Mouse (Mus musculus) kidney, embryonic 14.5 days (tissue): Measurements from ENCODE around the gene 1700102P08Rik. TPM values are rescaled to one million over a fixed set of nuclear protein-coding genes. Genes with fewer than 3 reads are reported as not detected.

ENCODE experiments used
- ATAC-seq: fragments of 200-750 bp; cut with Nextera tagmentation; 2 replicates; pipeline ENCODE4 v1.8.0; 2017; ENCODE audit warnings: moderate number of reproducible peaks, mild to moderate bottlenecking, moderate TSS enrichment, moderate library complexity; ENCODE audit not compliant: low FRiP score, low TSS enrichment
- H3K27ac ChIP-seq: fragments of 300-500 bp; sonication (generic); 2 replicates; pipeline ENCODE4 v1.5.1; 2014; ENCODE audit warnings: low read depth, mild to moderate bottlenecking, low read length, moderate library complexity, mixed read lengths
- H3K27me3 ChIP-seq: fragments of 300-500 bp; sonication (generic); 2 replicates; pipeline ENCODE4 v1.6.1; 2014; ENCODE audit warnings: mild to moderate bottlenecking, low read length; ENCODE audit not compliant: control insufficient read depth, insufficient read depth
- H3K36me3 ChIP-seq: fragments of 300-500 bp; sonication (generic); 2 replicates; pipeline ENCODE4 v1.6.1; 2014; ENCODE audit warnings: low read length, mixed read lengths; ENCODE audit not compliant: control insufficient read depth, insufficient read depth
- H3K4me1 ChIP-seq: fragments of 300-500 bp; sonication (generic); 2 replicates; pipeline ENCODE4 v1.6.1; 2014; ENCODE audit warnings: low read length, mixed read lengths; ENCODE audit not compliant: control insufficient read depth, insufficient read depth
- H3K4me2 ChIP-seq: fragments of 300-500 bp; sonication (generic); replicated peaks from 2 replicates; pipeline ENCODE4 v1.6.1; 2014; ENCODE audit warnings: low read depth, mild to moderate bottlenecking, low read length
- H3K4me3 ChIP-seq: fragments of 300-500 bp; sonication (generic); 2 replicates; pipeline ENCODE4 v1.5.1; 2014; ENCODE audit warnings: mild to moderate bottlenecking, low read length
- H3K9ac ChIP-seq: fragments of 300-500 bp; sonication (generic); 2 replicates; pipeline ENCODE4 v1.6.1; 2014; ENCODE audit warnings: low read depth, mild to moderate bottlenecking, low read length, moderate library complexity
- H3K9me3 ChIP-seq: fragments of 300-500 bp; sonication (generic); 2 replicates; pipeline ENCODE4 v1.6.1; 2016; ENCODE audit warnings: low read length; ENCODE audit not compliant: control insufficient read depth
- WGBS: fragments of 180-500 bp; shearing (Covaris S2); extraction: QIAGEN DNeasy Blood & Tissue Kit; methylation state at CpG from one replicate; pipeline ENCODE4 v1.1.7; 2014; 5-methylcytosine and 5-hydroxymethylcytosine counted together
- polyA plus RNA-seq: library from polyadenylated mRNA; unstranded; fragments of >200 nt; fragmentation: Nextera tagmentation; extraction: Ambion mirVana; gene quantifications from 2 replicates; pipeline ENCODE4 v1.2.1, GENCODE M21; 2014

1700102P08Rik gene
- polyA plus RNA-seq, 1 experiment from 2014 or later, result 0.79 TPM

GRCm38 (mm10) chr9:108439176-108439575 lies 46.6 kb downstream of the 1700102P08Rik start:
- H3K4me2 ChIP-seq, result no peak overlapping the region
- H3K27ac ChIP-seq, result no peak overlapping the region
- no peaks in the 10 kb centered on the region for H3K36me3 ChIP-seq
- H3K27me3 ChIP-seq, result no peaks in the 10 kb centered on the region
- H3K9me3 ChIP-seq, result no peaks in the 10 kb centered on the region
- no peak overlapping the region for H3K9ac ChIP-seq
- H3K4me1 ChIP-seq, result no peaks in the 10 kb centered on the region
- no peak for ATAC-seq
- 78% methylated on average over 6 of the region's 6 CpGs for WGBS
- H3K4me3 ChIP-seq, result no peak overlapping the region

- Histone ChIP-seq H3K4me3 (no peak overlapping the region), H3K9ac (no peak overlapping the region), H3K36me3 (no peaks in the 10 kb centered on the region), H3K4me1 (no peaks in the 10 kb centered on the region; the same call in 1 of the 2 replicates), H3K9me3 (no peaks in the 10 kb centered on the region), H3K27me3 (no peaks in the 10 kb centered on the region), H3K27ac (no peak overlapping the region), H3K4me2 (no peak overlapping the region)
- 63% methylated on average over 5 of the region's 5 CpGs for WGBS
- no peak for ATAC-seq
Observed at GRCm38 (mm10) chr9:108440485-108440884, 47.9 kb downstream of the 1700102P08Rik start.

GRCm38 (mm10) chr9:108441236-108441919 lies 48.8 kb downstream of the 1700102P08Rik start:
- no peak overlapping the region for H3K27ac ChIP-seq
- no peak overlapping the region for H3K9ac ChIP-seq
- H3K9me3 ChIP-seq, result no peaks in the 10 kb centered on the region
- H3K36me3 ChIP-seq, result no peaks in the 10 kb centered on the region
- WGBS, result 92% methylated on average over 11 of the region's 11 CpGs
- H3K4me2 ChIP-seq, result no peak overlapping the region
- no peaks in the 10 kb centered on the region for H3K27me3 ChIP-seq
- no peak for ATAC-seq
- H3K4me3 ChIP-seq, result no peak overlapping the region
- H3K4me1 ChIP-seq, result no peaks in the 10 kb centered on the region; the same call in 1 of the 2 replicates

GRCm38 (mm10) chr9:108445125-108445524 lies 52.5 kb downstream of the 1700102P08Rik start:
- H3K4me3 ChIP-seq, result no peak overlapping the region
- peaks cover 6% of the 10 kb centered on the region for H3K36me3 ChIP-seq
- no peaks in the 10 kb centered on the region for H3K27me3 ChIP-seq
- no peak overlapping the region for H3K4me2 ChIP-seq
- no peaks in the 10 kb centered on the region for H3K9me3 ChIP-seq
- WGBS, result 50% methylated on average over 9 of the region's 9 CpGs
- no peak for ATAC-seq
- H3K27ac ChIP-seq, result no peak overlapping the region
- H3K9ac ChIP-seq, result no peak overlapping the region
- peaks cover 7% of the 10 kb centered on the region for H3K4me1 ChIP-seq

- Histone ChIP-seq H3K9ac (no peak overlapping the region), H3K27me3 (no peaks in the 10 kb centered on the region), H3K36me3 (peaks cover 6% of the 10 kb centered on the region), H3K4me2 (no peak overlapping the region), H3K27ac (0 out of 2 replicates have a peak overlapping the region, but pooled peaks have one; percentile 43), H3K4me3 (no peak overlapping the region), H3K9me3 (no peaks in the 10 kb centered on the region), H3K4me1 (peaks cover 20% of the 10 kb centered on the region)
- peak; percentile 8; the same call in 1 of the 2 replicates for ATAC-seq
- WGBS, result 71% methylated on average over 4 of the region's 4 CpGs
Observed at GRCm38 (mm10) chr9:108449860-108450259, 57.3 kb downstream of the 1700102P08Rik start.

GRCm38 (mm10) chr9:108450292-108451169 lies 57.9 kb downstream of the 1700102P08Rik start:
- H3K9ac ChIP-seq, result no peak overlapping the region
- peaks cover 20% of the 10 kb centered on the region; the same call in 1 of the 2 replicates for H3K4me1 ChIP-seq
- WGBS, result 72% methylated on average over 21 of the region's 21 CpGs
- peaks cover 6% of the 10 kb centered on the region for H3K36me3 ChIP-seq
- peak overlapping the region; percentile 17; the same call in 1 of the 2 replicates for H3K4me2 ChIP-seq
- no peaks in the 10 kb centered on the region for H3K27me3 ChIP-seq
- no peaks in the 10 kb centered on the region for H3K9me3 ChIP-seq
- peak overlapping the region; percentile 59; the same call in 1 of the 2 replicates for H3K27ac ChIP-seq
- ATAC-seq, result peak; percentile 21; the same call in 1 of the 2 replicates
- H3K4me3 ChIP-seq, result no peak overlapping the region

GRCm38 (mm10) chr9:108451170-108451493 lies 58.5 kb downstream of the 1700102P08Rik start:
- Histone ChIP-seq H3K4me1 (peaks cover 20% of the 10 kb centered on the region; the same call in 1 of the 2 replicates), H3K4me3 (no peak overlapping the region), H3K27me3 (no peaks in the 10 kb centered on the region), H3K36me3 (peaks cover 6% of the 10 kb centered on the region), H3K27ac (peak overlapping the region; percentile 59; the same call in 1 of the 2 replicates), H3K9ac (no peak overlapping the region), H3K4me2 (peak overlapping the region; percentile 87; the same call in 1 of the 2 replicates), H3K9me3 (no peaks in the 10 kb centered on the region)
- ATAC-seq, result no peak
- 89% methylated on average over 6 of the region's 6 CpGs for WGBS

GRCm38 (mm10) chr9:108451519-108452160 lies 59.0 kb downstream of the 1700102P08Rik start:
- Histone ChIP-seq H3K4me3 (peak overlapping the region; percentile 62), H3K36me3 (peaks cover 6% of the 10 kb centered on the region), H3K4me1 (peaks cover 20% of the 10 kb centered on the region; the same call in 1 of the 2 replicates), H3K27ac (peak overlapping the region; percentile 47; the same call in 1 of the 2 replicates), H3K27me3 (no peaks in the 10 kb centered on the region), H3K9ac (peak overlapping the region; percentile 70), H3K4me2 (peak overlapping the region; percentile 87), H3K9me3 (no peaks in the 10 kb centered on the region)
- WGBS, result 49% methylated on average over 6 of the region's 6 CpGs
- no peak for ATAC-seq
